Mouse (Mus musculus): ENCODE results near the gene Obscn.

- TF ChIP-seq CTCF (IDR thresholded peaks at IDR 0.05; ENCODE audit: low read depth) = no peak
- no peak for TF ChIP-seq EP300 (IDR thresholded peaks at IDR 0.05; ENCODE audit: low read depth)
These were observed 166.5 kb downstream of the Obscn start for GRCm38 (mm10) chr11:58969659-58970058.

All from heart, postnatal 0 days (tissue).